Mouse (Mus musculus): ENCODE results near the gene Gcm2.

DNA sequence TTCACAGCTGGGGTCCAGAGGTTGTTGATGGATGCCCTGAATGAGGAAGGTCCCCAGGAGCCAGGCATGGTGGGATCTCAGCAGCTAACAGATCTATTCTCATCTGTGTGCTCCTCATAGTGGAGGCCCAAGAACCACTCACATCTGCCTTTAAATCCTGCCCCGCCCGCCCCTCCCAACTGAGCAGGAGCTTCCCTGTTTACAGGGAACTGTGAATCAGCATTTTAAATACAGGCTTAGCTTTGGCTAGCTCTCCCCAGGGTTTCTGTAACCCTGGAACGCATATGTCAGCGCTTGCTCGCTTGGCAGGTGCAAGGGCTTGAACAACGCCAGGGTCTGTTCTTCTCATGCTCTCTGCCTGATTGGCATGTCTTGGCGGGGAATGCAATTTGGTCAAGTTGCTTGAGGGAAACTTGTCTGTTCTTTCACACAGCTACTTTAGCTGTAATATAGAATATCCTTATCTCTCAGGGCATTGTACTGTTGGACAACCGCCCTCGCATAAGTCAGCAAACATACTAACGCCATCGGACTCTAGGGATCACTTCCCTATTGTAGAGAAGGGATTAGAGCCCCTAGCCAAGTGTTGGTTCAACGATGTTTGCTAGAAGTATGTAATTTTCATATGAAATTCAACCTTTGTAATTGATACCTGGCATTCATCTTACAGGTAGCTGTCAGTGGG is 6.9 kb downstream of the Gcm2 start:
- TF ChIP-seq CTCF (IDR thresholded peaks at IDR 0.05; ENCODE audit: borderline replicate concordance, insufficient read depth, low read length) (no peak), POLR2A (IDR thresholded peaks at IDR 0.05; ENCODE audit: low read depth, low read length) (no peak)

All from embryonic fibroblast, embryonic 13.5 days (primary cell).